8 mouse cellular contexts compared by ENCODE assay signal in the genomic region with DNA sequence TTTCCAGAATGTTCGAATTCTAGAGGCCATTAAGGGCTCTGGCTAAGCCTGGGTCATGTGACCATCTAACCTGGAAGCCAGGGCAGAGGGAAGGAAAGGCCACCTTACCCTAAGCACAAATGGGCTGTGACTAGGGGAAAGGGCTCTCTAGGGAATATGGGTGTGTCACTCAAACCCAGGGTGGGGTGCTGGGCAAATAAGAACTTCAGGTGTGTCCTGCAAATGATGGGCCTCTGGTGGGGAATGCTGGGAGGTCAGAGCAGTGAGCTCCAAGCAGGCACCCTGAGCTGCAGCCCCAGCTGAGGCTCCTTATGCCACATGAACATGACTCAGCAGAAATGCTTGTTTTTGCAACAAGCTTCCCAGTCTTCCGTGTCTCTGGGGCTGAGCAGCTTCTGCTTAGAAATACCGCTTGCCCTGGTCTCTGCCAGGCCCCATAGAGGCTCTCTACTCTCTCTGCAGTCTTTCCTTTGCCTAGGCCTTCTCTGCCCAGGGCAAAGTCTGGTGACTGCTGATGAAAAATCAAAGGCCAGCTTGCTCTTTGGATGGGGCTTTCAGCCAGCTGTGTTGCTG.
DNase-seq lines count a peak whose midpoint lies in the region; ATAC-seq and TF ChIP-seq lines count a peak whose summit lies in the region.

No protein-coding gene starts in this region.

- H3K27ac ChIP-seq in lung, embryonic 14.5 days (ENCODE audit: low read depth) = no peak overlapping the region
- peak overlapping the region; percentile 31; the same call in 1 of the 2 replicates for H3K27ac ChIP-seq in hindbrain, embryonic 13.5 days
- peak overlapping the region; percentile 86 for H3K27ac ChIP-seq in liver, embryonic 15.5 days (replicated peaks)

- peak; percentile 19; the same call in 1 of the 2 replicates for ATAC-seq in lung, embryonic 14.5 days (ENCODE audit: insufficient read depth)
- no peak for ATAC-seq in hindbrain, embryonic 13.5 days (ENCODE audit: low FRiP score)
- ATAC-seq in liver, embryonic 15.5 days (ENCODE audit: insufficient read depth) = peak; percentile 87

- TF ChIP-seq CTCF in lung, embryonic 14.5 days (IDR thresholded peaks at IDR 0.05; ENCODE audit: low read depth) = no peak

- H3K4me2 ChIP-seq in lung, embryonic 14.5 days = 0 out of 2 replicates have a peak overlapping the region, but pooled peaks have one; percentile 4
- H3K4me2 ChIP-seq in hindbrain, embryonic 13.5 days = no peak overlapping the region
- peak overlapping the region; percentile 48 for H3K4me2 ChIP-seq in liver, embryonic 15.5 days

- H3K9ac ChIP-seq in lung, embryonic 14.5 days = no peak overlapping the region
- H3K9ac ChIP-seq in hindbrain, embryonic 13.5 days = 0 out of 2 replicates have a peak overlapping the region, but pooled peaks have one; percentile 46
- peak overlapping the region; percentile 39 for H3K9ac ChIP-seq in liver, embryonic 15.5 days

- no peaks in the 10 kb centered on the region for H3K36me3 ChIP-seq in lung, embryonic 14.5 days (ENCODE audit: insufficient read depth)
- H3K36me3 ChIP-seq in hindbrain, embryonic 13.5 days = no peaks in the 10 kb centered on the region
- H3K36me3 ChIP-seq in liver, embryonic 15.5 days (replicated peaks) = no peaks in the 10 kb centered on the region

- peaks cover 3% of the 10 kb centered on the region; the same call in 1 of the 2 replicates for H3K4me1 ChIP-seq in lung, embryonic 14.5 days (ENCODE audit: insufficient read depth)
- H3K4me1 ChIP-seq in hindbrain, embryonic 13.5 days (replicated peaks) = peaks cover 12% of the 10 kb centered on the region
- H3K4me1 ChIP-seq in liver, embryonic 15.5 days (replicated peaks) = peaks cover 71% of the 10 kb centered on the region

- peak; percentile 63 for DNase-seq in adrenal gland, adult 2 months
- DNase-seq in adrenal gland, adult 8-10 months = no peak
- peak; percentile 47 for DNase-seq in lung, embryonic 14.5 days
- no peak for DNase-seq in lung, postnatal 4 days
- DNase-seq in cerebellum, adult 8-10 months = no peak
- no peak for DNase-seq in retina, embryonic 14.5 days (ENCODE audit: low spot score)

- H3K27me3 ChIP-seq in lung, embryonic 14.5 days (ENCODE audit: insufficient read depth, low read length) = no peaks in the 10 kb centered on the region
- no peaks in the 10 kb centered on the region for H3K27me3 ChIP-seq in hindbrain, embryonic 13.5 days
- no peaks in the 10 kb centered on the region for H3K27me3 ChIP-seq in liver, embryonic 15.5 days

- 39% methylated on average over 3 of the region's 3 CpGs for WGBS in lung, embryonic 14.5 days
- WGBS in hindbrain, embryonic 13.5 days = 56% methylated on average over 3 of the region's 3 CpGs
- 20% methylated on average over 3 of the region's 3 CpGs for whole genome bisulfite sequencing in liver, embryonic 15.5 days (ENCODE audit: insufficient replicate concordance)

- no peak overlapping the region for H3K4me3 ChIP-seq in lung, embryonic 14.5 days (ENCODE audit: low read depth, low read length)
- H3K4me3 ChIP-seq in hindbrain, embryonic 13.5 days = no peak overlapping the region
- H3K4me3 ChIP-seq in liver, embryonic 15.5 days (replicated peaks) = no peak overlapping the region; the same call in 1 of the 2 replicates

- H3K9me3 ChIP-seq in lung, embryonic 14.5 days (ENCODE audit: low read depth, low read length) = no peaks in the 10 kb centered on the region
- no peaks in the 10 kb centered on the region for H3K9me3 ChIP-seq in hindbrain, embryonic 13.5 days
- H3K9me3 ChIP-seq in liver, embryonic 15.5 days (replicated peaks) = no peaks in the 10 kb centered on the region

Comparison
In these comparisons a context has a peak if more than half of its experiments do, and no peak if none do; other contexts are left out.
1. DNase-seq: peak in adrenal gland, adult 2 months (single experiment) and lung, embryonic 14.5 days (single experiment); none in adrenal gland, adult 8-10 months (single experiment), lung, postnatal 4 days (0 of 2), cerebellum, adult 8-10 months (single experiment) and retina, embryonic 14.5 days (single experiment).